Mouse (Mus musculus): ENCODE results near the gene Arfgap2.

Arfgap2 gene

DNA sequence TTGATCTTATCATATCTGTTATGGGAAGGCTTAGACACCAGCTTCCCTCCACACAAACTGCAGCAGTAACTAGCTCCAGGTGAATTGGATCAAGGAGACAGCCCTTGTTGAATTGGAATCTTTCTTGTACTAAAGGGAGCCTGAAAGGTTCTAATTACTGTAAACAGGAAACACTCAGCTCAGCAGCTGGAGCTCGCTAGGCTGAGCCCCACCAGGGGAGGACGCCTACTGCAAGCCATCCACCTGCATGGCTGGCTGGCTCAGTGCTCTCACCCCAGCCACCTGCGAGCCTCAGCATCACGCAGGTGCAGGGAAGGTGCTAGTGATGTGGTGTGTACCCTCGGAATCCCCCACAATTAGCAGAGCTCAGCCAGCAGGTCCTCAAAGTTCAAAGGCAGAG, 43.9 kb downstream of the Arfgap2 start:
- DNase-seq (ENCODE audit: low spot score) = no peak

GRCm38 (mm10) chr2:91309546-91309945, 44.8 kb downstream of the Arfgap2 start:
- DNase-seq (ENCODE audit: low spot score) = no peak

DNA sequence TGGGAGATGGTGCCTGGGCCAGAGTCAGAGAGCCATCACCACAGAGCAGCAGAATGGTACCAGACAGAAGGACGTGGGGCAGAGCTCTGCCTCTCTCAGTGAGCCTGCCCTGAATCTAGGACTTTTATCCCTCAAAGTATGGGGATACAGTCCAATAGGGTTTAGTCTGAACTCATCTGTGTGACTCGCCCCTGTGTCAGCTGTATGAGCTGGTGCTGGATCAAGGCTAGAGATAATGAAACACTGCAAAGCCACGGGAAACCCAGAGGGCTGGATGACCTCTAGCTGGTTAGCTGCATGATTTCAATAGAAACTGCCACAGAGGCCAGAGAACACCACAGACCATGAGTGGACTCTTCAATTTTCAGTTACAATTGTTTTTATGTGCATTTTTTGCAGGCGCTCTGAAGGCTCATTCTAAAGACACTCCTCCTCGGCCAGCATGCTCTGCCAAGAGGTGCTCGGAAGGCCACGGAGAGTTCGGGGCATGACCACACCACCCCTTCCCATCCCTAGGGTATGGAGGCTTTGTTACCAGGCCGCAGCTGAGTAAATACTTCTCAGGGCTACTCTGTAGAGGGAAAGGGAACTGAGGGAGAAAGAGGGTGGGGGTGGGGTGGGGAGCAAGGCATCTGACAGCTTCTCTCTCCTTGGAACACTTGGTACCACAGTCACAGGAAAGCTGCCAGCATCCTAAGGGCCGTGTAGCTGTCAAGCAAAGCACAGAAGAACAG, 48.0 kb downstream of the Arfgap2 start:
- peak; percentile 65 for DNase-seq (ENCODE audit: low spot score)

DNA sequence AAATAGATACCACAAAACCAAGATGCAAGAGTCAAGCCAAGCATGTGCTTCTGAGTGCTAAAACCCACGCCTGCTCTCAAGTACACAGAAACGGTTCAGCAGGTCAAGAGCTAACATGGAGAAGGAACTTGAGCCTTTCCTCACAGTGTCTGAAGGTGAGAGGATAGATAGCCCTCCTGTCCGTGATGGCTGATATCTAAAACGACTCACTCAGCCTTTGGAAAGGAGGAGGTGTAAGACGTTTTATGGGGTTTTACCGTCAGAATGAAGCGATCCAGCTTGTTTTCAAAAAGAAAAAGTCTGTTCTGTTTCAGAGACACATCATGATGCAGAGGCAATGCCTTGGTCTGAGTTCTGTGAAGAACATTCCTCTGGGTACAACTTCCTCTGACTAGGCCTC, 49.4 kb downstream of the Arfgap2 start:
- no peak for DNase-seq (ENCODE audit: low spot score)

GRCm38 (mm10) chr2:91320559-91321529, 56.1 kb downstream of the Arfgap2 start:
- DNase-seq (ENCODE audit: low spot score) = no peak

DNA sequence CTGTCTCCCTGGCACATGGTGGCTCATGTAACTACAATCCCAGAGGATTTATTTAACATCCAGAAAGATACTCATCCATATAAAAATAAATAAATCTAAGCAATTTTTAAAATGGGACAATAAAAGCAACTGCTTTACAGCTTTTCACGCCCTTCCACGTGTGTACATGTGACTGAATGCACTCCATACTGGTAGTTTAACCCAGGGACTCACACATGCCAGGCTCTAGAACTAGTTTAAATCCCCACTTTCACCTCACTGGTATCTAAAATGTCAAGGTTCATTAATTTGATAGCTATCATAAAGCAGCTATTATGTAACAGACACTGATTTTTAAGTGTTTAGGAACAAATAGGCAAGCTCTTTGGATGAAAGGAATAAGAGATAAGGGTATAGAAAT, 57.1 kb downstream of the Arfgap2 start:
- DNase-seq (ENCODE audit: low spot score) = no peak

DNA sequence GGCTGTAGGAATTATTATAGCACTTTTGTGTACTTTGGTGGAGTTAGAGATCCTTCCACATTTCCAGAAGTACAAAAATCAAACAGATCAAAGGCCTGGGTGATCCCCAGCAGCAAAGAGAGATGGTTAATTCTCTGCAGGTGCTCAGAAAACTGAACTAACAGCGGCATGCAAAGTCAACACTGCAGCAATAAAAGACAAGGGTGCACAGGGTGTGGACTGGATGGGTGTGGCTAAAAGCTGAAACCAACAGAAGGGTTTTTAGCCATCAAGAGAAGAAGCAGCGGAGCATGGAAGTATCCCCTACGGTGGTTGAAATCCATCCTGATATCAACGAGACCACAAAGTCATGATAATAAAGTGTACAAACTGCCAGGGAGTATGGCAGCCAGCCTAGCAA, 57.7 kb downstream of the Arfgap2 start:
- no peak for DNase-seq (ENCODE audit: low spot score)

DNA sequence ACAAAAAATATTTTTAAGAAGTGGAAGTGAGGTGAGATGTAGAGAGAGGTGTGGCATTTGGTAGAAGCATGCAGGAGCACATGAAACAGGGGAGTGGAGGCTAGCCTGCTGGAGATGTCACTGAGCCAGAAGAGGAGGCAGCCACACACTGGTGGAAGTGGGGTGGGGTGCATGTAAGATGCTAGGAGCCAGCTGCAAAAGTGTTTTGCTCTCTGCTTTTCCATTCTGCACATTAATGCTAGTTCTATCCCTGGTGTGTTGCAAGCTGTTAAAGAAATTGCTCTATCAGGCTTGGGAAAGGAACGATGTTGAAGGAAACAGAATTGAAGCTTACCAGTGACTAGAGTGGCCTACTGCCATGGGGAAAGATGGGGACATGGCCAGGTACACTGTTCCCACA, 59.6 kb downstream of the Arfgap2 start:
- no peak for DNase-seq (ENCODE audit: low spot score)

DNA sequence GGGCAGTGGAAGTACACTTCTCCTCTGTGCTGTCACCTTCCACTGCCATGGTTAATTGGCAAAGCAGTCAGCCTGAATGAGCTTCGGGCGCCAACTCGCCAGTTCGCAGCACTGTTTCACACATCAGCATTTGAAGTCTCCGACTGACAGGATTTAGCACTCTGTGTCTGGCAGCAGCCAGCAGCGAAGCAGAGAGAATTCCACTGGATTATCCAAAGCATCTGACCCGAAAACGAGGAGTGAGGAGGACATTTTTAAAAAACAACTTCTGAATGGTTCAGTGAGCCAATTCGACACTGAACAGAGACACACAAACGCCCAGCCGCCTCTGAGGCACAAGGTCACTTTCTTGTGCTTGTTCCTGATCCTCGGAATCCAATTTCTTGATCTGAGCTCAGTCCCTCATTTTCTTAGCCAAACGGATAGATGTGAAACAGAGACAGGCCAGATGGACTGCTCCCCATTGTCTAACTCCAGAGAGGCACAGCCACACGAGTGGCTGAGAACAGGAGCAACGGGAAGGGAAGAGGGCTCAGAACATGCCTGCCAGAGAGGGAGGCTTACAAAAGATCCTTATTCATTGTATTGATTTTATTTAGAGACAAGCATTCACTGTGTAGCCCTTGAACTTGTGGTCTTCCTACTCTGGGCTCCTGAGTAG, 60.1 kb downstream of the Arfgap2 start:
- peak; percentile 35 for DNase-seq (ENCODE audit: low spot score)
